Mouse (Mus musculus) limb, embryonic 15.5 days (tissue): ENCODE data around the gene Hist1h4f. TPM values are rescaled to one million over a fixed set of nuclear protein-coding genes. Genes with fewer than 3 reads are reported as not detected.
A peak's percentile ranks its signal among the peaks of the same experiment; 100 is the strongest.
"Not testable (repeated sequence)": the region's sequence is repeated elsewhere in the genome, so short reads cannot be mapped to it uniquely, and the experiment has no call there.

Source experiments
- ATAC-seq: fragments of 200-750 bp; cut with Nextera tagmentation; 2 replicates; pipeline ENCODE4 v1.8.0; 2017; ENCODE audit warnings: low read depth, moderate TSS enrichment; ENCODE audit not compliant: insufficient number of reproducible peaks, low FRiP score, low TSS enrichment
- H3K27ac ChIP-seq: fragments of 300-500 bp; sonication (generic); 2 replicates; pipeline ENCODE4 v1.5.1; 2015; ENCODE audit warnings: moderate library complexity, mild to moderate bottlenecking, inconsistent platforms
- H3K27me3 ChIP-seq: fragments of 300-500 bp; sonication (generic); 2 replicates; pipeline ENCODE4 v1.6.1; 2015; ENCODE audit warnings: inconsistent platforms
- H3K36me3 ChIP-seq: fragments of 300-500 bp; sonication (generic); 2 replicates; pipeline ENCODE4 v1.6.1; 2015; ENCODE audit warnings: inconsistent platforms
- H3K4me1 ChIP-seq: fragments of 300-500 bp; sonication (generic); 2 replicates; pipeline ENCODE4 v1.6.1; 2015; ENCODE audit warnings: inconsistent platforms
- H3K4me2 ChIP-seq: fragments of 300-500 bp; sonication (generic); 2 replicates; pipeline ENCODE4 v1.6.1; 2015; ENCODE audit warnings: mild to moderate bottlenecking, inconsistent platforms
- H3K4me3 ChIP-seq: fragments of 300-500 bp; sonication (generic); 2 replicates; pipeline ENCODE4 v1.5.1; 2015; ENCODE audit warnings: mild to moderate bottlenecking, inconsistent platforms
- H3K9ac ChIP-seq: fragments of 300-500 bp; sonication (generic); 2 replicates; pipeline ENCODE4 v1.6.1; 2015; ENCODE audit warnings: inconsistent platforms
- H3K9me3 ChIP-seq: fragments of 300-500 bp; sonication (generic); 2 replicates; pipeline ENCODE4 v1.6.1; 2016; ENCODE audit warnings: inconsistent platforms
- WGBS: fragments of 180-500 bp; shearing (Covaris S2); methylation state at CpG from one replicate; pipeline ENCODE4 v1.1.7; 2015; 5-methylcytosine and 5-hydroxymethylcytosine counted together
- polyA plus RNA-seq: library from polyadenylated mRNA; unstranded; fragments of >200 nt; fragmentation: Nextera tagmentation; extraction: Ambion mirVana; gene quantifications from 2 replicates; pipeline ENCODE4 v1.2.1, GENCODE M21; 2015

Gene Hist1h4f
- polyA plus RNA-seq, 1 experiment from 2014 or later, result 0.95 TPM

DNA sequence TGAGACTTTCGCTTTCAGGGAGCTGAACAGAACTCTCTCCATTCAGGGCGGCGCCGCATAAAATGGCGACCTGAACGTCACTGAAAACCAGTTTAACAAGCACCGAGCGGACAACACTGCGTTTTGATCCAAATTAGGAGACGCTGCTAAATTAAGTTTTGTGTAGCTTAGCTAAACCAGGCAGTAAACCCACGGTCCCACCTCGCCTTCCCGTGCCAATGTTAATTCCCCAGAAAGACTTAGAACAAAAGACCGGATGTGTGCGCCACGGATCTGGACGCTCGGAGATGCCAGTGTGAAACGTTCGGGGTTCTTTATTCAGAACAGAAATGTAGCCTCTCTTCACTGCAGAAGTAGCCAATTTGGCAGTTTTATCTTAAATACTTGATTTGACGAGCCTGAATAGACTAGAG is 33.6 kb upstream of the Hist1h4f start:
- under 1% methylated on average over 21 of the region's 21 CpGs for WGBS
- Histone ChIP-seq H3K36me3 (no peaks in the 10 kb centered on the region), H3K9me3 (no peaks in the 10 kb centered on the region), H3K9ac (peak overlapping the region; percentile 55), H3K4me2 (peak overlapping the region; percentile 70), H3K27me3 (no peaks in the 10 kb centered on the region), H3K27ac (peak overlapping the region; percentile 95), H3K4me1 (peaks cover 22% of the 10 kb centered on the region), H3K4me3 (peak overlapping the region; percentile 46)
- ATAC-seq, result no peak

DNA sequence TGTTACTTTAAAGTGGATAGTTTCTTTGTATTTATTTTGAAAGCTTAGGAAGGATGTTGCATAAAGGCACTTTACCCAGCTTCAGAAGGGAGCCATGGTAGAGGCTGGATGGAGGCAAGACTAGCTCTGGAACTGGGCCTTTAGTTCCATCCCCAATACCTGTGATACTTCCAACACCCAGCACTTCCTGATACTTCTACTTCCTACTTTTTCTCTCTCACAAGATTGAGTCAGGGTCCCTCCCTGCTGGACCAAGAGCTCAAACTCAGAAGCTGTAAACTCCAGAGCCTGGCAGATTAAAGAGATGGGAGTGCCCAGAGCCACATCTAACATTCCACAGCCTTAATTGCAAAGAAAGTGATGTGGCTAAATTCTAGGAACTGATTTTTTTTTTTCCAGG is 32.9 kb upstream of the Hist1h4f start:
- Histone ChIP-seq H3K4me3 (peak overlapping the region; percentile 46), H3K4me2 (peak overlapping the region; percentile 70), H3K4me1 (peaks cover 22% of the 10 kb centered on the region), H3K9ac (no peak overlapping the region), H3K27ac (peak overlapping the region; percentile 95), H3K36me3 (no peaks in the 10 kb centered on the region), H3K9me3 (no peaks in the 10 kb centered on the region), H3K27me3 (no peaks in the 10 kb centered on the region)
- no peak for ATAC-seq

DNA sequence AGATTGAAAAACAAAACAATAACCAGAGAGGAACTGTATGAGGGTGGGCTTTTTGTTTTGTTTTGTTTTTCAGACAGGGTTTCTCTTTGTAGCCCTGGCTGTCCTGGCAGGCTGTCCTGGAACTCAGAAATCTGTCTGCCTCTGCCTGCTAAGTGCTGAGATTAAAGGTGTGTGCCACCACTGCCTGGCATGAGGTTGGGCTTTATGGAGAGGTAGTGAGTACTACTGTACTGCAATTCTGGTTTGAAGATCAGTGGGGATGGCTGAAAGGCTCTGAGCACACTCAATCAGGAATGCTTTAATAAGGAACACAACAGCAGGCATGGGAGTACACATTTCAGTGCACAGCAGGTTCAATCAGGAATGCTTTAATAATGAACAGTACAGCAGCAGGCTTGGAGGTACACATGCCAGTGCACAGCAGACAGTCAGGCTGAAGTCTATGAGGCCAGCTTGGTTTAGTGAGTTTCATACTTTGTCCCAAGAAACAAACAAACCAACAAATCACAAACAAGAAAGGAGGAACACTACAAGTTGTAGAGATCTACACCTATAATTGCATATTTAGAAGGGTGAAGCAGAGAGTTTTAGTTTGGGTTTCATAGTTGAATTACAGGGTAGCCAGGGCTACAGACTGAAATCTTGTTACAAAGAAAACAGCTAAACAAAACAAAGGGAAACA is 32.1 kb upstream of the Hist1h4f start:
- H3K4me1 ChIP-seq, result peaks cover 22% of the 10 kb centered on the region
- no peak for ATAC-seq
- H3K27me3 ChIP-seq, result no peaks in the 10 kb centered on the region
- no peak overlapping the region for H3K4me3 ChIP-seq
- H3K9me3 ChIP-seq, result no peaks in the 10 kb centered on the region
- H3K27ac ChIP-seq, result peak overlapping the region; percentile 81
- no peak overlapping the region for H3K9ac ChIP-seq
- no peaks in the 10 kb centered on the region for H3K36me3 ChIP-seq
- no peak overlapping the region for H3K4me2 ChIP-seq

DNA sequence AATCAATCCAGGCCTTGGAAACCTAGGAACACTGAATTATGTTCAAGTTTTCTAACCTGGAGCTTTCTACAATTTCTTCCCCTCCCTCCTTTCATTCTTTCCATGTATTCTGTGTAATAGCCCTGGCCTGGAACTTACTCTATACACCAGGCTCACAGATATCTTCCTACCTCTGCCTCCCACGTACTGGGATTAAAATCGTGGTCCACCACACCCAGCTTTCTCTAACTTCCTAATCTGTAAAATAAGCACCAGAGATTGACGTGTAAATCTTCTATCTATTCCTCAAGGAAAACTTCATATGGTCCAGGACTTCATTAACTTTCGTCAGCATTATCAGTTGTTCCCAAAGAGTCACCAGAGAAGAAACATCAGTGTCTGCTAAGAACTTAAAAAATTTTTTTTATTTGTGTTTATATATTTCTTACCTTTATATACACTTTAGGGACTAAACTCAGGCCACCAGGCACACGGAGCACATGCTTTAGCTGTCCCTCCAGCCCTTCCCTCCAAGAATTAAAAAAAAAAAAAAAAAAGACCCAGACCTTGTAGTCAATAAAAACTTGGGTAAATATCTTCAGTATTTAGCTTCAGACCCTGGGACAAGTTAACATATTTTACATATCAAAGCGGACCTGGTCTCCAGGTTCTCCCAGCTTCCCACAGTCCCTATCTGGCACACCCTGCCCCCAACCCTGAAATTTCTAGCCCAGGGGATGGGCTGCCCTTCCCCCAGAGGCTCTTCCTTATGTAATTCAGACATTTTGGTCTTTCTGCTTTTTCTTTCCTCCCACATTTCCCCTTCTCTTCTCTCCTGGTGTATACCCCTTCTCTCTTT is 31.0 kb upstream of the Hist1h4f start:
- peak overlapping the region; percentile 49 for H3K4me3 ChIP-seq
- H3K27me3 ChIP-seq, result no peaks in the 10 kb centered on the region
- no peak for ATAC-seq
- H3K9me3 ChIP-seq, result no peaks in the 10 kb centered on the region
- H3K4me1 ChIP-seq, result peaks cover 22% of the 10 kb centered on the region
- H3K36me3 ChIP-seq, result no peaks in the 10 kb centered on the region
- peak overlapping the region; percentile 37 for H3K9ac ChIP-seq
- 7% methylated on average over 6 of the region's 6 CpGs for WGBS
- peak overlapping the region; percentile 66 for H3K4me2 ChIP-seq
- peak overlapping the region; percentile 81 for H3K27ac ChIP-seq

GRCm38 (mm10) chr13:23581408-23582218 is 30.2 kb upstream of the Hist1h4f start, which contains the start of gene Hist1h4d:
Gene Hist1h4d (plus strand): TSS chr13:23581598.
- Histone ChIP-seq H3K4me2 (peak within 1 kb of the TSS; percentile 66), H3K36me3 (no peaks in the 10 kb centered on the region), H3K4me1 (peaks cover 26% of the 10 kb centered on the region), H3K9me3 (no peaks in the 10 kb centered on the region), H3K9ac (peak within 1 kb of the TSS; percentile 37), H3K4me3 (peak within 1 kb of the TSS; percentile 49), H3K27me3 (no peaks in the 10 kb centered on the region), H3K27ac (peak within 1 kb of the TSS; percentile 81)
- ATAC-seq, result peak; percentile 88
- WGBS, result under 1% methylated on average over 43 of the region's 43 CpGs

GRCm38 (mm10) chr13:23577835-23578234 is 26.4 kb upstream of the Hist1h4f start:
- Histone ChIP-seq H3K9me3 (no peaks in the 10 kb centered on the region), H3K27me3 (no peaks in the 10 kb centered on the region), H3K4me2 (no peak overlapping the region), H3K4me3 (no peak overlapping the region), H3K36me3 (no peaks in the 10 kb centered on the region), H3K4me1 (peaks cover 26% of the 10 kb centered on the region), H3K27ac (no peak overlapping the region), H3K9ac (no peak overlapping the region)
- ATAC-seq, result no peak
- WGBS, result 92% methylated on average over 1 of the region's 1 CpGs

GRCm38 (mm10) chr13:23576906-23577639 is 25.6 kb upstream of the Hist1h4f start:
- no peaks in the 10 kb centered on the region for H3K36me3 ChIP-seq
- H3K4me1 ChIP-seq, result peaks cover 25% of the 10 kb centered on the region
- ATAC-seq, result no peak
- H3K4me3 ChIP-seq, result peak overlapping the region; percentile 40
- peak overlapping the region; percentile 57 for H3K4me2 ChIP-seq
- no peak overlapping the region for H3K9ac ChIP-seq
- 41% methylated on average over 6 of the region's 6 CpGs for WGBS
- H3K27me3 ChIP-seq, result no peaks in the 10 kb centered on the region
- no peaks in the 10 kb centered on the region for H3K9me3 ChIP-seq
- peak overlapping the region; percentile 78 for H3K27ac ChIP-seq

DNA sequence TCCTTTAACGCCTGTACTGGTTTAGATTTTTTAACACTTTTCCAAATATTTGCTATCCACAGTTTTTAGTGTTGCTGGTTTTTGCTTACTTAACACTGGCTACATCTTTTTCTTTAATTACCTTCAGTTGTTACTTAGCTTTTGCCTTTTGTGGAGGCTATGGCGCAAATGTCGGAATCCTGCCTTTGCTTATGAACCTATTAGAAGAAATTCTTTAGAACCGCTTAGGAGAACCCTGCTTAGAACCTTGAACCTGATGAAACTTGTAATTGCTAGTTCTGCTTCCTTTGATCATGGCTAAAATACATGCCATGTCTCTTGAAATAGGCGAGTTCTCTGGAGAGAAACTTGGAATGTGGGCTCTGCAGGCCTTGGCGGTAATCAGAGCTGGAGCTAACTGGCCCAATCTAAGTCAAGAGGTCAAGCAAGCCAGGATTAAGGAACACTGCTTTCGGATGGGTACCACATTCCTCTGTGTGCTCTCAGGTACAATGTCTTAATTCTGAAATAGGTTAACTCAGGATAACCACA is 25.0 kb upstream of the Hist1h4f start:
- ATAC-seq, result no peak
- H3K9me3 ChIP-seq, result no peaks in the 10 kb centered on the region
- H3K4me1 ChIP-seq, result peaks cover 25% of the 10 kb centered on the region
- WGBS, result 7% methylated on average over 7 of the region's 7 CpGs
- H3K4me2 ChIP-seq, result peak overlapping the region; percentile 57
- H3K27ac ChIP-seq, result peak overlapping the region; percentile 78
- peak overlapping the region; percentile 50 for H3K9ac ChIP-seq
- H3K27me3 ChIP-seq, result no peaks in the 10 kb centered on the region
- H3K36me3 ChIP-seq, result no peaks in the 10 kb centered on the region
- peak overlapping the region; percentile 40 for H3K4me3 ChIP-seq

DNA sequence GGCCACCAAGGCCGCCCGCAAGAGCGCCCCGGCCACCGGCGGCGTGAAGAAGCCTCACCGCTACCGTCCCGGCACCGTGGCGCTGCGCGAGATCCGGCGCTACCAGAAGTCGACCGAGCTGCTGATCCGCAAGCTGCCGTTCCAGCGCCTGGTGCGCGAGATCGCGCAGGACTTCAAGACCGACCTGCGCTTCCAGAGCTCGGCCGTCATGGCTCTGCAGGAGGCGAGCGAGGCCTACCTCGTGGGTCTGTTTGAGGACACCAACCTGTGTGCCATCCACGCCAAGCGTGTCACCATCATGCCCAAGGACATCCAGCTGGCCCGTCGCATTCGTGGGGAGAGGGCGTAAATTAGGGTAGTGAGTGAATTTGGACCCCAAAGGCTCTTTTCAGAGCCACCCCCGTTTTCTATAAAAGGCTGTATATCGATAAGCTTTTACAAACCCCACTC is 24.4 kb upstream of the Hist1h4f start:
- Histone ChIP-seq H3K9ac (peak overlapping the region; percentile 50), H3K4me2 (peak overlapping the region; percentile 57), H3K27ac (peak overlapping the region; percentile 79), H3K4me3 (peak overlapping the region; percentile 40), H3K4me1 (peaks cover 25% of the 10 kb centered on the region)
- not testable (repeated sequence) for ATAC-seq, H3K36me3 ChIP-seq, H3K27me3 ChIP-seq, H3K9me3 ChIP-seq
- under 1% methylated on average over 19 of the region's 40 CpGs for WGBS

GRCm38 (mm10) chr13:23575271-23575851 is 23.9 kb upstream of the Hist1h4f start, which contains the start of gene Hist1h3d:
Gene Hist1h3d (plus strand): TSS chr13:23575763.
- H3K36me3 ChIP-seq, result no peaks in the 10 kb centered on the region
- WGBS, result under 1% methylated on average over 18 of the region's 18 CpGs
- H3K27me3 ChIP-seq, result no peaks in the 10 kb centered on the region
- peak within 1 kb of the TSS; percentile 86 for H3K27ac ChIP-seq
- peak; percentile 62; the same call in 1 of the 2 replicates for ATAC-seq
- peak within 1 kb of the TSS; percentile 50 for H3K9ac ChIP-seq
- no peaks in the 10 kb centered on the region for H3K9me3 ChIP-seq
- H3K4me3 ChIP-seq, result peak within 1 kb of the TSS; percentile 43
- H3K4me1 ChIP-seq, result peaks cover 25% of the 10 kb centered on the region
- H3K4me2 ChIP-seq, result peak within 1 kb of the TSS; percentile 57
